Mouse (Mus musculus): ENCODE results near the gene Zc3h7a. TPM values are rescaled to one million over a fixed set of nuclear protein-coding genes. Genes with fewer than 3 reads are reported as not detected.

The Zc3h7a gene
- polyA plus RNA-seq (2012; rRNA removed): 27.6 and 29.7 TPM in 2 replicates

DNA sequence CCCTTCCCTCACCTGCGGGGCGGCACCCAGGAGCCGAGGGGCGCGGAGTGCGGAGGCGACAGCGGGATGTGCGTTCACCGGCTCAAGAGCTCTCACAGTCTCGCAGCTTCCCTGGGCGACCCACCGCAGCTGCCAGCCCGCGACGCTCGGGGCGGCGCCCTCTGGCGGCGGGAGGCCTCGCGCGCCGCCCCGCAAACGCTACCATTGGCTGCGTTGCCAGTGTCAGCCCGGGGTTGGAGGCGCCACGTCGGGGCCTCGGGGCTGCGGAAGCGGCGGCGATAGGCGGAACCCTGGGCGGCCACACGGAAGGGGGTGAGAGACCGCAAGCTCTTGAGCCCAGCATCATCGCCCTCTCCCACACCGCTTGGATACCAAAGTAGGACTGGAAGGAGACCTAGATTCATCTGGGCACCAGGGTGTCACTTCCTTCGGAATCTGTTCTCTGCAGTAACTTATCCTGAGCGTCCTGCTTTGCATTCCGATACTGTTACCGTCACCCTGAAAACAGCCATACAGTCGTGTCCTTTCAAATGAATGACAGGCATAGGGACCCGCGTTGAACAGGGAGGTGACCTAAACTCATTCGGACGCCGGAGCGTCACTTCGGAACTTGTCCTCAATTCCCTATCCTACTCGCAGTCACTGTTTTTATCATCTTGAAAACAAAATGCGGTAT, at the start of gene Zc3h7a:
Gene Zc3h7a (minus strand): TSS at position 186 of the 676 bp plus-strand sequence.

DNA sequence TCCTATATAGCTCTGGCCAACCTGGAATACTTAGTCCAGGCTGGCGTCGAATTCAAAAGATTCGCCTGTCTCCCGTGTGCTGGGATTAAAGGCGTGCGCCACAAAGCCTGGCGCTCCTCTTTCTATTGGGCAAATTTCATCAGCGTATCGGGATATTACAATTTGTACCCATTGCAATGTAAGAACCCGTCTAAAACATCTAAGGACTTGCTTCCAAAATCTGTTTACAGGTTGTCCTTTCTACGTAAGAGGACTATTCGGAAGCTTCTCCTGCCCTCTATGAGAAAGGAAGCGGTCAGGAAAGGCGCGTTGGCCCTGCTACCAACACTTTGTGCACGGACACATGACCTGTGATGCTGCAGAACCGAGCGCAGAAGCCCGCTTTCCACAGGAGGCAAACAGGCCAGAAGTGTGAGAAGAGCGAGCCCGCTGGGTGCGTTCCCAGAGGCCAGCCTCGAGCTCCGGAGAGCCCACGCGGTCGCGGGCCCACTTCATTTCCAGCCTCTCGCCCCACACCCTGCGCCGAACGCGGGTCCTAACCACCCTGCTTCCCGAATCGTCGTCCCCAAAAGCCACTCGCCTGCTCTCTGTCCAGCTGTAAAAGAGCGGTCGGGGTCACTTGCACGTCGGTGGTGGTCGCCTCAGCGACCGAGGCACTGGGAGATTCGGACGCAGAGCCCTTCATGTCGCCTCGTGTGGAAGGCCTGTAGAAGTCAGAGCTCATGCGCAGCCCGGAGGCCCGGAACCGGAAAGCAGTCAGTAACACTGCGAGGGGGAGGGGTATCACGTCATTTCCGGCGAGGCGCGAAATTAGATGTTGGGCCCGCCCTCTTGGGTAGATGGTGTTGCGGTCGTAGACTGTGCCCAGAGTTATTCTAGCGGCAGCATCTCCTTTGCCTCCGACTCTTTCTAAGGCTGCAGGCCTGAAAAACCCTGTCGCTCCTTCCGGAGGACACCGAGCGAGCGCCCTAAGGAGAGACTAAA, 26.7 kb upstream of the Zc3h7a start, which contains the start of gene Rsl1d1:
Gene Rsl1d1 (minus strand): TSS at position 761 of the 984 bp plus-strand sequence.

DNA sequence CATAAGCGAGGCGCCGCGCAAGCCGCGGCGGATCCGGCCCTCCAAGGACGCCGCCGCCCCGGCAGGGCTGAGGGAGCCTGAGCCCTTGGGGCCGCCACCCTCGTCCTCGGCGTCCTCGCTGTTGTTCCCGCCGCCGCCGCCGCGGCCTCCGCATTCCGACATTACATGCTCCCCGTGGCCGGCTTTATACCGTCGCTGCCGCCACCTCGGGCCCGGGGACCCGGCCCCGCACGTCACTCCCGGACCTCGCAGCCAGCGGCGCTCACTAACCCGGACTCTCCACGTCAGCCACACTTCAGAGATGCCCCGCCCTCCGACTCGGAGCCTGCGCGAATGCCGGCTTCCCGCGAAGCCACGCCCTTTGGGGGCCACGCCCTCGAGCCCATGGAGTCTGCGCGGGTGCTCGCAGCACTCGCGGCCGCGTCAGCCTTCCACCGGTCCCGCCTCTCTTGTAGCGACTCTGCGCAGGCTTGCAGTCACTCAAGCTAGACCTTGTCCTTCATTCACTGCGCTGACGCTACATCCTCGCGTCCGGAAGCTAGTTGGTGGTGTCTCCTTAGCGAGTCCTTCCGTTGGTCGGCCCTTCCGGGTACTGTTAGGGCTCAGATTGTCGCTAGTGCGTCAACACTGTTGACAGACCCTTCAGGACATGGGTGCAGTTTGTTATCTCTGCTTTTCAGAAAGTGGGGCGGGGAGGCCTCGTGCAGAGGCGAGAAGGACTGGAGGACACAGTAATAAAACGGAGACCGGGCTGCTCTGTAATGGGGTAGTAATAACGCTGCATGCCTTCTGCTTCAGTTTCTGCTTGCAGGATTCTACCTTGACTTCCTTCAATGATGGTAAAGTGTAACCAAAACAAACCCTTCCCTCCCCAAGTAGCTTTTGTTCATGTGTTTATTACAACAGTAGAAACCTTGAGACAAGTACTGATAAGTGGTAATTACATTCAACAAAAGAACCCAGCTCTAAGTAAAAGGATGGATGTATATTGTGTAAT, 41.5 kb downstream of the Zc3h7a start, which contains the start of gene Txndc11:
Gene Txndc11 (minus strand): TSS at position 303 of the 997 bp plus-strand sequence.

Other genes starting within 250 kb of the Zc3h7a start
- gene Snn, start 115.4 kb downstream of the Zc3h7a start, polyA plus RNA-seq (2012; rRNA removed): 26.8 and 27.0 TPM in 2 replicates
- gene Litaf, start 110.2 kb downstream of the Zc3h7a start, polyA plus RNA-seq (2012; rRNA removed): 339 and 412 TPM in 2 replicates
- gene Txndc11, start 41.7 kb downstream of the Zc3h7a start, polyA plus RNA-seq (2012; rRNA removed): 43.8 and 52.9 TPM in 2 replicates
- gene Rsl1d1, start 26.9 kb upstream of the Zc3h7a start, polyA plus RNA-seq (2012; rRNA removed): 3.1 and 3.6 TPM in 2 replicates
- 55.8 and 71.0 TPM in 2 replicates for gene Gspt1, start 77.9 kb upstream of the Zc3h7a start, polyA plus RNA-seq (2012; rRNA removed)
- 0.49 and 0.68 TPM in 2 replicates for gene Tnfrsf17, start 137.4 kb upstream of the Zc3h7a start, polyA plus RNA-seq (2012; rRNA removed)
- 5.2 and 5.4 TPM in 2 replicates for gene Snx29, start 146.5 kb upstream of the Zc3h7a start, polyA plus RNA-seq (2012; rRNA removed)